Mouse (Mus musculus): ENCODE data around the gene Fhod1.

The Fhod1 gene

DNA sequence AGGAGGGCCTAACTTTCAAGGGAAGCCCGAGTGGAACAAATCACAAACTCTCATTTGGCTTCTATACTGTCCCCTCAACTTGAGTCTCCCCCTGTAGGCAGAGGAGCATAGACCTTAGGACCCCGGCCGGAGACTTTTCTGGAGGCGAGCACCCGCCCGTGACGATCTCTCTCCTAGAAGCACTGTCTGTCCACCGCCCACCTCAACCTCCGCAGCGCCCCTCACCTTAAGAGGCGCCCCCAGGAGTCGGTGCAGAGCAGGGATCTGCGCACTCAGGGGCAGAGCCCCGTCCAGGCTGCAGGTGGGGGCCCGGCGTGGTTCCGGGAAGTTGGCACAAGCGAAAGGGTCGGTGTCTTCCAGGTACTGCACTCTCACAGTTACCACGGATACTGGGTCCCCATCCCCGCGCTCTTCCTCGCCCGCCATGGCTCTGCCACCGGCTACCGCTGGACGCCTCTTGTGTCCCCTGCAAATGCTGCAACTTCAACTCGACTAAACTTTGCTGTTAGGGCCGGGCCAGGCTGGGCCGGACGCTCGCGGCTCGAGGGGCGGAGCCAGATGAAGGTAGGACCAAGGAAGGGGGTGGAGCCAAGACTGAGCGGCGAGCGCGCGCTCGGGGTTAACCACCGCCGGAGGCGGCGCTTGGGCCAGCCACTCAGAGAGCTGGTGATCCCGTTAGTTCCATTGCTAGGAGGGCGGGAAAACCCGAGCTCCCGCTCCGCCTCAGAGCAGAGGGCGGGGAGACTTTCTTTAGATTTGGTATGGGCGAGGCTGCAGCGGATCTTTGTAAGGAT lies at the start of gene Fhod1:
Gene Fhod1, minus strand, starts transcription at position 526 of the 794 bp plus-strand sequence.
- DNase-seq (ENCODE audit: low spot score), result peak; percentile 96

DNA sequence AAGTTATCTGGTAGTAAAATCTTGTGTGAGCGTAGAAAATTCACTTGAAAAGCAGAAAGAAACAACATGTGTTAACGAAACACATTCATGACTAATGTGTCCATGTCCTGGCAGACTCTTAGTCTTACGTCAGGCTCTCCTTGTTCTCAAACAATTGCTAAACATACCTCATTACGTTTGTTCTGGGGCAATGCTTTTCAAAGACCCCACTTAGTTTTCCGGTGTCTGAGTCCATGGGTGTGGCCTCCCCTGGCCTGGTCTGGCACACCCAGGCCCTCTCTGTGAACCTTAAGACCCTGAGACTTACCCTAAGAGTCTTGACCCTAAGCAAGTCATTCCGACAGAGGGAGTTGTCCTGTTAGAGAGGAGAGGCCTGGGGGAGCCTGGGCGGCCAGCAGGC lies 46.2 kb upstream of the Fhod1 start:
- DNase-seq (ENCODE audit: low spot score), result no peak

DNA sequence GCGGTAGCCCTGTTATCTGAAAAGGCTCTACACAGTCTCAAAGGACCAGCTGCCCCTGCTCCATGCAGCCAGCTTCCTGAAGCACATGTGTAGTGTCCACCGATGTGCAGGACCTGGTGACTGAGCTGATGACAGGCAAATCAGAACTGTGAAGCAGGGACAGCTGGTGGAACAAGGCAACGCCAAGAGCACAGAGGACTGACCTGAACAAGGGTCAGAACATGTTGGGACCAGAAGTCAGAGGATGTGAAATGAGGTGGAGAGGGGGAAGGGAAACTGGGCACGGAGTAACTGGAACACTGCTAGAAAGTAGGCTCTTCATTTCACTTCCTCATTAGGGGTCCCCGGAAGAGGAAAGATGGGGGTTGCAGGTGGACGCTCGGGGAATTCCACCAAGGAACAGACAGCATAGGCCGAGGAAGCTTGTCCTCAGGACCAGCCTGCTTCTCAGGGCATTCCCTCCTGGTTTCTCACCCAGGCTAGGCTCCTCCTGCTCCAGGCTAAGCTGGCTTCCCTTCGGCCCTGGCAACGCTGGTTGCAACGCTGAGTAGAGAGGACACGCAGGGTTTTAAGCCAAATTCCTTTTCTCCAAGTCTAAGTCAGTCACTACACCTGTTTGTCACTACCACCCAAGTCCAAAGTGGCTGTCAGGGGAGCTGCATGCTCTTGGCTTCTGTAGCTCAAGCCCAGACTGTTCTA lies 45.5 kb upstream of the Fhod1 start:
- DNase-seq (ENCODE audit: low spot score), result no peak

DNA sequence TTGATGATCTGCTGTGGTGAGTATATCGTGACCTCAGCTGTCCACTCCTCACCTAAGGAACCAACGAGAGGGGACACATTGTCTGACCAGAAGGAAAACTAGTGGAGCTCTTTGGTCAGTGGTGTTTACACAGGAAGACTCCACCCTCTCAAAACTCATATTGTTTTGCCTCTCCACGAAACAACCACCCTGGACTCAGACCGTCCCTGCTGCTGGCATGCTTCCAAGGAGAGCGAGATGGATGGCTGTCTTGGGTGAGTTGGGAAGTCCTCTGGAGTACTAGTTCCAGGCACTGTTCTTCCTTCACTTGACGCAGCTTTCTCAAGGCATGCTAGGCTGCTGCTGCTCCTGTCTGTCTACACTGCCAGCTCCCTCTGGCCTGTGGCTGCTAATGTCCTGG lies 41.3 kb upstream of the Fhod1 start:
- DNase-seq (ENCODE audit: low spot score), result no peak

DNA sequence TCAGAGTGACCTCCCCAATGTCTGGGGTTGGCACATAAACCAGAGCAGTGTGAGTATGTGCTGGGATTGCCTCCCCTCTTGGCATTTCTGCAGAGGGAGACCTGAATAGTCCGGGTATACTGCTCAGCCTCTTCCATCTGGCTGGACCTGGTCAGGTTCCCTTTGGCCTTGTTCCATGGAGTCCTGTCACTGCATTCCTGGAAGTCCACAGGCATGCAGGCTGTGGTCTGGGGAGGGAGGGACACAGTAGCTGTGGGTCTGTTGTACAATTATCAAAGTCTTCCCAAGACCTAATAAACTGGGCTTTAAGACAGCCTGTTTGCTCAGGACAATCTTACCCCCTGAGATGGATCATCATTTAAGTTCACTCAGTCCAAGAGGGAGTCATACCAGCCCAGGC lies 39.4 kb upstream of the Fhod1 start:
- no peak for DNase-seq (ENCODE audit: low spot score)

DNA sequence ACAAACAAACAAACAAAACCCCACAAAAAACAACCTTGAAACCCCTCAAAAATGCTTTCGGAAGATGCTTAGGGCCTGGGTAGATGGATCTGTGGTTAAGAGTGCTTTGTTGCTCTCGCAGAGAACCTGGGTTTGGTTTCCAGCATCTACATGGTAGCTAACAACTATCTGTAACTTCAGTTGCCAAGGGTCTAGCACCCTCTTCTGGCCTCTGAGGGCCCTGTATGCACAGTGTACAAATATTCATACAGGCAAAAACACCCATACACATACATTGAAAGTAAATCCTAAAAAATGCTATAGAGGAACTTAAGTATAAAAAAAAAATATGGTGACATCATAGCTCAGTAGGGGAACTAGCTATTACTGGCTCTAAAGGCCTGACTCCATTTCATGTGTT lies 36.3 kb upstream of the Fhod1 start:
- DNase-seq (ENCODE audit: low spot score), result no peak

DNA sequence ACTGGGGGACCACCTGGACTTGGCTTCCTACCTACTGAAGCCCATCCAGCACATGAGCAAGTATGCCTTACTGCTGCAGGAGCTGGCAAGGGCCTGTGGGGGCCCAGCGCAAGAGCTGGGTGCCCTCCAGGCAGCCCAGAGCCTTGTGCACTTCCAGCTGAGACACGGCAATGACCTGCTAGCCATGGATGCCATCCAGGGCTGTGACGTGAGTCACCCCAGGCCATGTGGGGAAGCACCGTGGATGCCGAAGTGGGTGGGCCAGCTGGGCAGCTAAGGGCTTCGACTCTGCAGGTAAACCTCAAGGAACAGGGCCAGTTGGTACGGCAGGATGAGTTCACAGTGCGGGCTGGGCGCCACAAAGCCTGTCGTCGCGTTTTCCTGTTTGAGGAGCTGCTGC lies 32.6 kb upstream of the Fhod1 start:
- no peak for DNase-seq (ENCODE audit: low spot score)

DNA sequence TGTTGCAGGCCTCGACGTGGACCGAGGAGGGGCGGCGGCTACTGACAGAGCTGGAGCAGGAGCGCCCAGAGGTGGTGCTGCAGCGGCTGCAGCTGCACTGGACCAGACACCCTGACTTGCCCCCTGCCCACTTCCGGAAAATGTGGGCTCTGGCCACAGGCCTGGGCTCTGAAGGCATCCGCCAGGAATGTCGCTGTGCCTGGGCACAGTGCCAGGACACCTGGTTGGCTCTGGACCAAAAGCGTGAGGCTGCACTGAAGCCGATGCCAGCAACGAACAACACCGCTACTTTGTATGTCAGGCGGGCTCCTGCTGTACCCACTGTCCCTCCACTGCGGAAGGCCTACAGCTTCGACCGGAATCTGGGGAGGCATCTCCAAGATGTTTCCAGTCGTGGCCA lies 30.9 kb upstream of the Fhod1 start:
- DNase-seq (ENCODE audit: low spot score), result no peak

DNA sequence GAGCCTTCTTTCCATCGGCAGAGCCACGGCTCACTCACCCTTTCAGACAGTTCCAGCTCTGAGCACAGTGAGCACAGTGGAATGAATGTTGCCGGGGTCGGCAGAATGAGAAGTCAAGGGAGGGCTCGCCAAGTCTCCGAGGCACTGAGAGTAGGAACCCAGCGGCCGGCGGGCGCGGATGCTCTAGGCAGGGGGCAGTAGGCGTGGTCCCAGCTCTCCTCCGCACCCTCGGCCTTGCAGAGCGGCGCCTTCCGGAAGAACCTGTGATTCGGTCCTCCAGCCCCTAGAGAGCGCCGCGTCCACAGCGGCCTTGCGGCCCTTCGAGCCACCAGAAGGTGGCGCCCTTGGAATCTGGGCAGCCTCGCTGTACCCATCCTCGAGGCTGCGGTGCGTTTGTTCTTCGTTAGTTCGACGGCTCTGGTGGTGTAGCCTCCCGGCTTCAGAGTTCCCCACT lies 26.8 kb upstream of the Fhod1 start:
- DNase-seq (ENCODE audit: low spot score), result peak; percentile 59

DNA sequence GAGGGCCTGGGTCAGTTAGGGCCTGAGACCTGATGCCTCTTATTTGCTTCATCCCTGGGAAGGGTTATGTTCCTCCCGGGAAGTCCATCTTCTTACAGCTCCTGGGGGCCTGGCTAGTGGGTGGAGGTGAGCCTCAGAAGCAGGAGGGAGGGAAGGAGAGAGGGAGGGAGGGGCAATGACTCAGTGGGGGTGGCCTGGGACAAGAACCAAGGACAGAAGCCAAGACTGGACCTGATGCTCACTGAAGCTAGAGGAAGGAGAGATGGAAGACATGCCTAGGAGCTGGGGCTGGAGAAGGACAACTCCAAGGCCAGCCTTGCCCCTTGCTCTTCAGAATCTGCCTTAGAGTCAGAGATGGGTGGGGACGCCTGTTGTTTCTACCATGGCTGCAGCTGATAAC lies 25.3 kb upstream of the Fhod1 start, which contains the start of gene Plekhg4:
Gene Plekhg4, plus strand, starts transcription at position 243 of the 400 bp plus-strand sequence.
- DNase-seq (ENCODE audit: low spot score), result no peak

DNA sequence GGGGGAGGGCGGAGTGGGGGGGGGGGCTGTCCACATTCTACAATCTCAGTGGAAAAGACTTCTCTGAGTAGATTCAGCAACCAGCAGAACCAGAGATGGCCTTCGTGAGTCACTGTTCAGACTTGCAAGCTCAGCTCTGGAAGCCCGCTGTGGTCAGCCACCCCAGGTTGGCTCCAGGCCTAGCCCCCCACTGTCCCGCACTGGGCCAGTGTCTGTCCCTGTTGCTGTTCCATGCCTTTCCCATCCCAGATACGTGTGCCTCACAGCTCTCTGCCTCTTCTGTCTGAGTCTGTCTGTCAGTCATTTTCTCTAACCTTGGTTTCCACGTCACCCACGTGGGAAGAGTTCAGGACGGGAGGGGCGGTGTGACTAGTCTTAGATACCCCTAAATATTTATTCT lies 24.7 kb upstream of the Fhod1 start:
- no peak for DNase-seq (ENCODE audit: low spot score)

DNA sequence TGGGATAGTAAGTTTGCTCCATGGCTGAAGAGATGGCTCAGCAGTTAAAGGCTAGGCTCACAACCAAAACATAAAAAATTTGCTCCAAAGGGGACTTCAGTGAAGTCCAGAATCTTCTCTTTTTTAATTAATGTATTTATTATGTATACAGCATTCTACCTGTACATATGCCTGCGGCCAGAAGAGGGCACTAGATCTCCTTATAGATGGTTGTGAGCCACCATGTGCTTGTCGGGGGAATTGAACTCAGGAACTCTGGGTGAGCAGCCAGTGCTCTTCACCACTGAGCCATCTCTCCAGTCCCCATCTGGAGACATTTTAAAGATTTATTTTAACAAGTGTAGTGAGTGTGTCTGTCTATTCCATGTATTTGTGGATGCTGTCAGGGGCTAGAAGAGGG lies 19.4 kb upstream of the Fhod1 start:
- peak; percentile 31 for DNase-seq (ENCODE audit: low spot score)

DNA sequence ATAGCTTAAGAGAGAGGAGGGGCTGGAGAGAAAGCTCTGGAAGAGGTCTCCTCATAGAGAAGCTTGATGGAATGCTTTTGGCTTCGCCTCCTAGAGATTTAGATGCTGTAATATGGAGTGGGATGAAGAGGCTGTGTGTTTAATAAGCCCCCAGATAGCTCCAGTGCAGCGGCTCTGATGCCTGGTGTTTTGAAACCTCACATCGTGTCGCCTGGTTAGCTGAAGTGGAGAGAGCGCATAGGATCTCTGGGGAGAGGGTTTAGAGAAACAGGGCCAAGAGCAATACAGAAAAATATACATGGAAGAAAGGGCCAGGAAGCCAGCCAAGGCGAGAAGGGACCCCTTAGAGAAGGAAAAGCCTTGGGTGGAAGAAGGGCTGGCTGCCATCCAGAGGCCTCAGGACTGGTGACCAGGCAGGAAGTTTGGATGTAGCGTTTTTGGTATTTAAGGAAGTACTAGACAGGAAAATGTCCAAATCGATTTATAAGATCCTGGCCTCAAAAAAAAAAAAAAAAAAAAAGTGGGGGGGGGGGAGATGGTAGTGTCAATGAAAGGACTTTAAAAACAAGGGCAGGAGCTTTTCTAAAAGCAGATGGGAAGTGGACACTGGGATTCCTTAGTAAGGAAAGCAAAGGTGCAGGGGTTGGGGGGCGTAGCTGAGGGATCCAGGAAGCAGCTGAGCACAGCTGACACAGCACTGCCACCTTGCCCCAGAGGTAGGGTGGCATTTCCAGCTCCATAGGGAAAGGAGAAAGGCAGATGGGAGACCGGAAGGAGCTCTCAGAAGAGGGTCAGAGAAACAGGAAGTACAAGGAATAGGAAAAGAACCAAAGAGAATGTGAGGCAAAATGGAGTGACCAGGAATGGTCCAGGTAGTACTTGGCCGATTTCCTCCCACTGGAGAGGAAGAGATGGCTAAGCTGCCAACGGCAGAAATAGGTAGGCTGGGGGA lies 14.3 kb upstream of the Fhod1 start:
- no peak for DNase-seq (ENCODE audit: low spot score)

DNA sequence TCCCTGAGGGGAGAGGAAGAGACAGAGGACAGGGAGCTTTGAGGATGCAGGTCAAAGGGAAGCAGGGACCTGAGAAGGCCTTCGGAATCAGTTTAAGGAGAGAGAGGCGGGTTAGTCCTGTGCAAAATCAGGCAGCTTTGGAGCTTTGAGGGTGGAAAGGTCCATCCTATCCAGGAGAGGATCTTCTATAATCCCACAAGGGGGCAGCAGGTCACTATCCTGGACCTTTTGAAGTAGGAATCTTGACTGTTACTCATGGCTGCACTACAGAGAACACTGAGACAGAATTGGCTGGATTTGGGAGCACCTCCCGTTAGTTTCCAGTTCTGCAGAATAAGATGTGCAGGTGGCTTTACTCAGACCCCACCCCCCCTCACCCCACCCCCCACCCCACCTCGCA lies 11.9 kb upstream of the Fhod1 start:
- peak; percentile 79 for DNase-seq (ENCODE audit: low spot score)

DNA sequence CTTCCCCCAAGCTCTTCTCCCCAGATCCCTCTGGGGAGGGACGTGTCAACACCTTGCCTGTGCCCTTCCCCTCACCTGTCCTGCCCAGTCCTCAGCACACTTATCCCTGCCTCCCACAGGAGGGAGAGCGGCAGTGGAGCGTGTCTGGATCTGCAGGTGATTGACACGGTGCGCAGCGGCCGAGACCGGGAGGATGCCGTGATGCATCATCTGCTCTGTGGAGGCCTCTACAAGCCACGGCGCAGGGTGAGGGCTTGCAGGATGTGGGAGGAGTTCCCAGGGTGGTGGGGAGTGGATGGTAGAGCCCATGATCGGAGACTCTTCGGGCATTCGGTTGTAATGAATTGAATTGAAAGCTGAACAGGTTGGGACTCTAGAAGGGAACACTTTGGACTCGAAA lies 11.5 kb upstream of the Fhod1 start:
- DNase-seq (ENCODE audit: low spot score), result no peak

DNA sequence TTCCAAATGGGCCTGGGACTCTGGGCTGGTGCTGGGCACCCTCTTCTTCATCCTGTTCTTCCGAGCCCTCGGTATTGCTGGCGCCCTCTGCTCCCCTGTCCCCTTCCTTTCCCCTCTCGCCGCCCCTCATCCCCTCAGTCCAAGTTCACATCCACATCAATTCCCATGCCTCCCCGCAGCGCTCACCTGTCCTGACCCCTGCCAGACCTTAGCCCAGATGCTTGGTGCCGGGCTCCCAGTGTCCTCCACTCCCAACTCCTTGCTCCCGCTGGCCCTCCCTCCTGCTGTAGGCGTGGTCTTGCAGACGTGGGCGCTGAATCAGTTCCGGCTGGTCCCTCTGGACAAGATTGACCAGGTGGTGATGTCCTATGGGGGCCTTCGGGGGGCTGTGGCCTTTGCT lies 8.9 kb upstream of the Fhod1 start:
- no peak for DNase-seq (ENCODE audit: low spot score)

DNA sequence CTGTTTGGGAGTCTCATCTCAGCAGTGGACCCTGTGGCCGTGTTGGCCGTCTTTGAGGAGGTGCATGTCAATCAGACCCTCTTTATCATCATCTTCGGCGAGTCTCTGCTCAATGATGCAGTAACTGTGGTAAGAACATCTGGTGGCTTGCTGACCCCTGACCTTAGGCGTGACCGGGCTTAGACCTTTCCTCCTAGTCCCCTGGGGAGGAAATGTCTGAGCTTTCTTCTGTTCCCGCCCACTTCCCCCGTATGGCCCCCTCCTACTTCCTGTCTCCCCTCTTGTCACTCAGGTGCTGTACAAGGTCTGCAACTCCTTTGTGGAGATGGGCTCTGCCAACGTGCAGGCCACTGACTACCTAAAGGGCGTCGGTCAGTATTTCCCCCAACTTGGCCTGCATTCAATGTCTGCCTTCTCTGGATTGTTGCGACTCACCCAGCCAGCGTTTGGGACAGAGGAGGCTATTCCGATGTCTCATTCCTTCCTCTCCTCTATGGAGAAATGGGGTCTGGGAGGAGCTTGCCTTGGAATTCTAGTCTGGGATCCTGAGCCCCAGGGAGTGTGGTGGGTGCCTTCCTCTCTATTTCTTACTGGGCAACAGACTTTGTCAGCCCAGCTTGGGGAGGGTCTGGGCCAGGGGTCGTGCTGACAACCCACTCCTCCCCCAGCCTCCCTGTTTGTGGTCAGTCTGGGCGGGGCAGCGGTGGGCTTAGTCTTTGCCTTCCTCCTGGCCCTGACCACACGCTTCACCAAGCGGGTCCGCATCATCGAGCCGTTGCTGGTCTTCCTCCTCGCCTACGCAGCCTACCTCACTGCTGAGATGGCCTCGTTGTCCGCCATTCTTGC lies 7.6 kb upstream of the Fhod1 start:
- no peak for DNase-seq (ENCODE audit: low spot score)

DNA sequence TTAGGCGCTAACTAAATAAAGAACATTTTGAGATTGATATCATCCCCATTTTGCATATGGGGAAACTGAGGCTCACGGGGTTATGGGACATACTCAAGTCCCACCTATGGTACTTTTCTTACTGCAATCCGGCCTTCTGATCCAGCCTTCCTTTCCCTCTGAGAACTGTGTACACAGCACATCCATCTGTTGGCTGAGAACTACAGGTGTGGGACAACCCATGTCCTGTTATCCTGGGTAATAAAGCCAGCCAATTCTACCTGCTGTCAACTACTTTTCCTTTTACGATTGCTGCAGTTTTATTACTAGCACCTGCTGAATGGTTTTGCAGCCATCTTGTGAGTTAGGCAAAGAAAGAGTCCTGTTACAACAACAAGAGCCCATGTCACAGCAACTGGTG lies 6.8 kb upstream of the Fhod1 start:
- DNase-seq (ENCODE audit: low spot score), result no peak

DNA sequence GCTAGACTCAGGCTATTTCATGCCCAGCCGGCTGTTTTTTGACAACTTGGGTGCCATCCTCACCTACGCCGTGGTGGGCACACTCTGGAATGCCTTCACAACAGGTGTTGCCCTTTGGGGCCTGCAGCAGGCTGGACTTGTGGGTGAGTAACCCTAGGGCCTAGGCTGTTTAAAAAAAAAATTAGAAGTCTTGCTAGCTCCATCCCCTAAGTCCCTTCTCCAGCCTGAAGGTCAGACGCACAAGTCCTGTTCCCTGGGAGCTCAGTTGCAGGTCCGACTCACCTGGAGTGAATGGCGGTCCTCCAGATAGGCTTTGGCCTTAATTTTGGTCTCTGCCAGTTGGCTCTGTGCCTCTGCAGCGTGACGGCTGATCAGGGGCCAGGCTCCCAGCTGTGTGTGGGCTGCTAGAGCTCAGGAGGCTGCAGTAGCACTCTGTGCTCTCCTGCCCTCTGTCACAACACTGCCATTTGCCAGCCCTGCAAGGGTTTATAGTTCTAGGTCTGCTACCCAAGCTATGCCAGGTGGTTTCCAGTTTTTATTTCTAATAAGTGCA lies 5.9 kb upstream of the Fhod1 start:
- no peak for DNase-seq (ENCODE audit: low spot score)

DNA sequence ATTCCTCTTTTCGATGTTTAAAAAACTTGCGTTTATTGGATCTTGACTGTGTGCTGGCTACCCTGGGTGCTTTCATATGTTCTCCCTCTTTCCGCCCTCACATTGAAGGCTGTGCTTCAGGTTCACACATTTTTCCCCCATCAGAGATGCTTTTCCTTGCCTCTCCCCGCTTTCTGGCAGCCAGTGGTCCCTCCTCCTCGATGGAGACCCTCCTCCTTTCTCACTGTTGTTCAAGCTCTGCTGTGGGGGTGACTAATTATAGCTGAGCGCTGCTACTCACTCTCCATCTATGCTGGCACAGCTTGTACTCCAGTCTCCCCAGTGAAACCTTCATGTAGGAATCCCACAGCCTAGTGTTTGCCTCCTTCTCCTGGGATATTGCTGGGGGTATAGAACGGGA lies 2.4 kb upstream of the Fhod1 start:
- no peak for DNase-seq (ENCODE audit: low spot score)

DNA sequence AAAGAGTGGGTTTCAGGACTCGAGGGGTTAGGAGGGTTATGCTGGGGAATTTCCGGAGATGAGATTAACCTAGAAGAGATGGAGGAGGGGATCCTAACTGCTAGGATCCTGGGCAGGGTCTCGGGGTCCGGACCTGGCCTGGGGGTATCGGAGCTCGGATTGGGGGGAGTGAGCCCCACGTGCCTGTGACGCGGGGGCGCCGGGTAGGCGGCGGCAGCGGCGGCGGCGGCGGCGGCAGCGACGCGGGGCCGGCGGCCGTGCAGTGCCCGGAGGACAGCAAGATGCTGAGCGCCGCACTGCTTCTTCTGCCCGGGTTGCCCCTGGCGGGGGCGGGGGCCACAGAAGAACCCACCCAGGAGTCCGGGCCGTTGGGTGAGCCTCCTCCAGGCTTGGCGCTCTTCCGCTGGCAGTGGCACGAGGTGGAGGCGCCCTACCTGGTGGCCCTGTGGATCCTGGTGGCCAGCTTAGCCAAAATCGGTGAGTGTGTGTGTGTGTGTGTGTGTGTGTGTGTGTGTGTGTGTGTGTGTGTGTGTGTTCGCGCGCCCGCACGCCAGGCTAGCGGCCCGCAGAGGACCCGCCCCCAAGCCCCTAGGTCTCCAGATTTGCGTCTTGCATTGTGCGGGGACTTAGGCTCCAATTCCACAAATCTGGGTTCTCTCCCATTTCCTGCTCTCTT lies 1.5 kb upstream of the Fhod1 start:
- peak; percentile 56 for DNase-seq (ENCODE audit: low spot score)
